Mouse (Mus musculus): Measurements from ENCODE around the gene Carm1. TPM values are rescaled to one million over a fixed set of nuclear protein-coding genes. Genes with fewer than 3 reads are reported as not detected.
A peak's percentile ranks its signal among the peaks of the same experiment; 100 is the strongest.

Carm1 gene
- total and polyA plus RNA-seq, 2 experiments from 2014 or later, result 25.0 to 84.9 TPM

DNA sequence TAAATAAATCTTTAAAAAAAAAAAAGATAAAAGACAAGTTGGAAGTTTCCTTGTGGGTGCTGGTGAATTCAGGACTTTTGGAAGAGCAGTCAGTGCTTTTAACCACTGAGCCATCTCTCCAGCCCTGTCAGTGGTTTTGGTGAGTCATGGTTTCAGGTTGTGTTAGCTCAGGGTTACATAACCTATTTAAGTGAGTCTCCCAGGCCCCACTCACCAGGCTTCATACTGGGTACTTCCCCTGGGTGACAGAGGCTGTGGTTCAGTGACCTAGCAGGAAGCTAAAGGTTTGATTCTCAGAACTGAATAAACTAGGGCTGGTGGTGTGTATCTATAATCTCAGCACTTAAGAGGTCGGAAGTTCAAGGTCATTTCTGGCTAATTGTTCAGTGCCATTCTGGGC is 63.2 kb downstream of the Carm1 start:
- no peak overlapping the region for H3K9ac ChIP-seq (replicated peaks; ENCODE audit: low read length)
- no peak overlapping the region for H3K4me2 ChIP-seq (ENCODE audit: low read depth, low read length)
- 89% methylated on average over 1 of the region's 1 CpGs for WGBS
- H3K4me1 ChIP-seq (ENCODE audit: insufficient read depth, low read length), result no peaks in the 10 kb centered on the region
- no peaks in the 10 kb centered on the region for H3K9me3 ChIP-seq (ENCODE audit: low read length)
- no peak for ATAC-seq
- TF ChIP-seq CTCF (IDR thresholded peaks at IDR 0.05; ENCODE audit: low read depth), result no peak
- no peak overlapping the region for H3K27ac ChIP-seq
- H3K36me3 ChIP-seq (ENCODE audit: insufficient read depth, low read length), result no peaks in the 10 kb centered on the region
- H3K4me3 ChIP-seq (ENCODE audit: low read length), result no peak overlapping the region
- H3K27me3 ChIP-seq (ENCODE audit: insufficient read depth, low read length), result no peaks in the 10 kb centered on the region
- no peak for DNase-seq (ENCODE audit: low spot score)

DNA sequence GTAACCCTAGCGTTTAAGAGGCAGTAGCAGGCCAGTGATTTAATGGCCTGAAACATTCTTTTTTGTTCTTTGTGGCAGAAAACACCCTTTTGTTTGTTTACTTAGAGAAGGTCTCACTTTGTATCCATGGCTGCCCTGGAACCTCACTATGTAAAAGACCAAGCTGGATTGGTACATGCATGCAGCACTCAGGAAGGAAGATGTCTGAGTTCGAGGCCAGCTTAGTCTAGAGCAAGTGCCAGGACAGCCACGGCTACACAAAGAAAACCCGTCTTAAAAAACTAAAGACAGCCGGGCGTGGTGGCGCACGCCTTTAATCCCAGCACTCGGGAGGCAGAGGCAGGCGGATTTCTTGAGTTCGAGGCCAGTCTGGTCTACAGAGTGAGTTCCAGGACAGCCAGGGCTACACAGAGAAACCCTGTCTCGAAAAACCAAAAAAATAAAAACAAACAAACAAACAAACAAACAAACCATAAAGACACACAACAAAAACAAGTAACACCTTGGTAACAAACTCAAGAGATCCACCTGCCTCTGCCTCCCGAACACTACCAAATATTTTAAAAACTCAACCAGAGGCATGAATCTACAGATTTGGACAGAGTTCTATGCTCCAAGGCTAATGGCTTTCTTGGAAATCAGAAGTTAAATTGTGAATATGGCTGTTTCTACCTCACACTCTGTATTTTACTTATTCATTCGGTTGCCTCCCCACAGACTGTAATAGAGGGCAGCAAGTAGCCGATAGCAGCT is 68.3 kb downstream of the Carm1 start:
- Histone ChIP-seq H3K27ac (peak overlapping the region; percentile 96), H3K4me3 (ENCODE audit: low read length) (peak overlapping the region; percentile 73), H3K9ac (replicated peaks; ENCODE audit: low read length) (peak overlapping the region; percentile 70), H3K4me1 (ENCODE audit: insufficient read depth, low read length) (peaks cover 11% of the 10 kb centered on the region; the same call in 1 of the 2 replicates), H3K36me3 (ENCODE audit: insufficient read depth, low read length) (no peaks in the 10 kb centered on the region), H3K4me2 (ENCODE audit: low read depth, low read length) (peak overlapping the region; percentile 68), H3K9me3 (ENCODE audit: low read length) (no peaks in the 10 kb centered on the region), H3K27me3 (ENCODE audit: insufficient read depth, low read length) (no peaks in the 10 kb centered on the region)
- 76% methylated on average over 15 of the region's 15 CpGs for WGBS
- ATAC-seq, result no peak
- TF ChIP-seq CTCF (IDR thresholded peaks at IDR 0.05; ENCODE audit: low read depth), result no peak; the same call in 1 of the 2 replicates
- DNase-seq (ENCODE audit: low spot score), result no peak

DNA sequence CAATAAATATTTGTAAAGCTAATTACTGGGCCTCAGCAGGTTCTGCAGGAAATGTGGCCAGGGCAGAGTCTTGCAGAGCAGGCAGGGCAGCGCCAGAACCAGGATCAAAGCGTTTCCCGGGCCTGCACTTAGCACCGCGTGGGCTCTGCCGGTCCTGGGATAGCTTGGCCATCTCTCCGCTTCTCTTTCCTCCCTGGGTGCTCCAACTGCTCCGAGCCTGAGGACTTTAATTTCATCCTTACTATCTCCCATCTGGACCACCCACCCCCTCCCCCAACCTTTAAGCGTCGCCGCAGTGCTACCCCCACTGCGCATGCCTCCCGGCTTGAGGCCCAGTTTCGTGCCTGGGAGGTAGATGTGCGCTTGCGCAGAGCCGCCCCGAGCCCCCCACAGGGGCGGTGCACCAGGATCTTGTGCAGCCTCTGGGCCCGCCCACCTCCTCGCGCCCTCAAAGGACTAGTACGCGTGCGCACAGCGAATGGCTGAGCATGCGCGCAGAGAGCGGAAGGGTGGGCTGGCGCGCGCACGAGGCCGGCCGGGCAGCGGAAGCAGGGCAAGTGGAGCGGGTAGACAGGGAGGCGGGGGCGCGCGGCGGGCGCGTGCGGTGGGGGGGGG is 69.0 kb downstream of the Carm1 start, which contains the start of gene Smarca4:
TSS of gene Smarca4 (plus strand) at position 553 of the 615 bp plus-strand sequence.
- Histone ChIP-seq H3K27me3 (ENCODE audit: insufficient read depth, low read length) (no peaks in the 10 kb centered on the region), H3K9ac (replicated peaks; ENCODE audit: low read length) (peak within 1 kb of the TSS; percentile 81), H3K36me3 (ENCODE audit: insufficient read depth, low read length) (no peaks in the 10 kb centered on the region), H3K4me2 (ENCODE audit: low read depth, low read length) (peak within 1 kb of the TSS; percentile 68), H3K4me3 (ENCODE audit: low read length) (peak within 1 kb of the TSS; percentile 73), H3K4me1 (ENCODE audit: insufficient read depth, low read length) (peaks cover 11% of the 10 kb centered on the region; the same call in 1 of the 2 replicates), H3K27ac (peak within 1 kb of the TSS; percentile 96), H3K9me3 (ENCODE audit: low read length) (no peaks in the 10 kb centered on the region)
- peak; percentile 100 for DNase-seq (ENCODE audit: low spot score)
- peak; percentile 95 for ATAC-seq
- under 1% methylated on average over 43 of the region's 45 CpGs for WGBS
- no peak for TF ChIP-seq CTCF (IDR thresholded peaks at IDR 0.05; ENCODE audit: low read depth)

DNA sequence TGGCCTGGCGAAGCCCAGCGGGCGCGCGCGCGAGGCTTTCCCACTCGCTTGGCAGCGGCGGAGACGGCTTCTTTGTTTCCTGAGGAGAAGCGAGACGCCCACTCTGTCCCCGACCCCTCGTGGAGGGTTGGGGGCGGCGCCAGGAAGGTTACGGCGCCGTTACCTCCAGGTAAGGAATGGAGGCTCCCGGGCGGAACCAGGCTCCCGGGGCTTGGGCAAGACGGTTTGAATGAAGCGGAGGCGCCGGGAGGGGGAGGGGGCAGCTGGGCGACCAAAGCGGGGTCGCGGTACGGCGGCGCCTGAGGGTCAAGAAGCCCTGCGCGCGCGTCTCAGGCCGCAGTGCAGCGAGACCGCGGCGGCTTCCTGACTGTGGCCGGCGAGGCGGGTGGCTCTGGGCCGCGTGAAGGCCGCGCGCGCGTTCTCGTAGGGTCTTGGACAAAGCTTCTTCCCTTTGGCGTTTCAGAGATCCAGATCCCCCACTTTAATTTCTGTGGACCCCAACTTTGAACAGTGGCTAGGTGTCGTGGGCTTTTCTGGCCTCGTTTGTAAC is 69.6 kb downstream of the Carm1 start:
- TF ChIP-seq CTCF (IDR thresholded peaks at IDR 0.05; ENCODE audit: low read depth), result no peak
- H3K27me3 ChIP-seq (ENCODE audit: insufficient read depth, low read length), result no peaks in the 10 kb centered on the region
- H3K4me2 ChIP-seq (ENCODE audit: low read depth, low read length), result peak overlapping the region; percentile 58
- peak overlapping the region; percentile 96 for H3K27ac ChIP-seq
- peaks cover 11% of the 10 kb centered on the region; the same call in 1 of the 2 replicates for H3K4me1 ChIP-seq (ENCODE audit: insufficient read depth, low read length)
- peak overlapping the region; percentile 73 for H3K4me3 ChIP-seq (ENCODE audit: low read length)
- peak; percentile 93 for DNase-seq (ENCODE audit: low spot score)
- peak; percentile 81 for ATAC-seq
- peak overlapping the region; percentile 81 for H3K9ac ChIP-seq (replicated peaks; ENCODE audit: low read length)
- H3K9me3 ChIP-seq (ENCODE audit: low read length), result no peaks in the 10 kb centered on the region
- H3K36me3 ChIP-seq (ENCODE audit: insufficient read depth, low read length), result no peaks in the 10 kb centered on the region
- WGBS, result under 1% methylated on average over 51 of the region's 57 CpGs

DNA sequence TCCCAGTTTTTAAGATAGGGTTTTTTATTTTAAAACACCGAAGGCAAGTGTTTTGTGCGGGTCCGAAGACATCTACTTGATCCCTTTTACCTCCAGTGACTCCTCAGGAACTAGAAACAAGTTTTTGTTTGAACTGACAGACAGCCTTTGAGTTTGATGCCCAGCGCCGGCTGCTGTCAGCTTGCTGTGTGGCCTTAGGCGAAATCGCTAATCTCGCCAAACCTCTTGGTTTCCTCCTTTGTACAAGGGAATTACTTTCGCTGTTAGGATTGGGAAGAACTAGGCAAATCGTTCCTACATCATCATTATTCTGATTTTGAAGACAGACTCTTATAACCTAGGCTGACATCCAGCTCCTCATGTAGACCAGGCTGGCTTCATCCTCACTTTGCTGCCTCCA is 70.4 kb downstream of the Carm1 start:
- DNase-seq (ENCODE audit: low spot score) (peak; percentile 44), ATAC-seq (no peak)
- WGBS, result 4% methylated on average over 10 of the region's 10 CpGs
- H3K27me3 ChIP-seq (ENCODE audit: insufficient read depth, low read length), result no peaks in the 10 kb centered on the region
- no peaks in the 10 kb centered on the region for H3K9me3 ChIP-seq (ENCODE audit: low read length)
- H3K9ac ChIP-seq (replicated peaks; ENCODE audit: low read length), result peak overlapping the region; percentile 81
- TF ChIP-seq CTCF (IDR thresholded peaks at IDR 0.05; ENCODE audit: low read depth), result no peak
- H3K36me3 ChIP-seq (ENCODE audit: insufficient read depth, low read length), result no peaks in the 10 kb centered on the region
- H3K4me3 ChIP-seq (ENCODE audit: low read length), result peak overlapping the region; percentile 73
- H3K4me1 ChIP-seq (ENCODE audit: insufficient read depth, low read length), result peaks cover 11% of the 10 kb centered on the region; the same call in 1 of the 2 replicates
- H3K4me2 ChIP-seq (ENCODE audit: low read depth, low read length), result peak overlapping the region; percentile 58
- H3K27ac ChIP-seq, result peak overlapping the region; percentile 96

DNA sequence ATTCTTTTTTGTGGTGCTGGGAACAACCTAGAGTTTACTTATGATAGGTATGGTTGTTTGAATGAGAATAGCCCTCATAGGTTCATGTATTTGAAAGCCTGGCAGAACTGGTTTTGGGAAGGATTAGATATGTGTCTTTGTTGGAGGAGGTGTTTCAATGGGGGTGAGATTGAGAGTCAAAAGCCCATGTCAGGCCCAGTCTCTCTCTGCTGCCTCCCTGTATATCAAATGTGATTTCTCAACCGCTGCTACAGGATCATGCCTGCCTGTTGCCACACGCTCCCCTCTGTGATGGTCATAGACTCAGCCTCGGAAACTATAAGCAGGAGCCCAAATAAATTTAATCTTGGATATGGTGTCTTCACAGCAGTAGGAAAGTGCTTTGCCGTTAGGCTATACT is 73.5 kb downstream of the Carm1 start:
- no peak for TF ChIP-seq CTCF (IDR thresholded peaks at IDR 0.05; ENCODE audit: low read depth)
- H3K4me1 ChIP-seq (ENCODE audit: insufficient read depth, low read length), result peaks cover 11% of the 10 kb centered on the region; the same call in 1 of the 2 replicates
- H3K27me3 ChIP-seq (ENCODE audit: insufficient read depth, low read length), result no peaks in the 10 kb centered on the region
- DNase-seq (ENCODE audit: low spot score) (no peak), ATAC-seq (no peak)
- no peak overlapping the region for H3K9ac ChIP-seq (replicated peaks; ENCODE audit: low read length)
- no peaks in the 10 kb centered on the region for H3K36me3 ChIP-seq (ENCODE audit: insufficient read depth, low read length)
- no peak overlapping the region for H3K27ac ChIP-seq
- H3K4me2 ChIP-seq (ENCODE audit: low read depth, low read length), result no peak overlapping the region
- no peaks in the 10 kb centered on the region for H3K9me3 ChIP-seq (ENCODE audit: low read length)
- H3K4me3 ChIP-seq (ENCODE audit: low read length), result no peak overlapping the region
- whole genome bisulfite sequencing, result 77% methylated on average over 4 of the region's 4 CpGs

Data from hindbrain, postnatal 0 days (tissue).